Mouse (Mus musculus): ENCODE data around the gene Eef2kmt. TPM values are rescaled to one million over a fixed set of nuclear protein-coding genes. Genes with fewer than 3 reads are reported as not detected.
A peak's percentile ranks its signal among the peaks of the same experiment; 100 is the strongest.

The Eef2kmt gene
- polyA plus RNA-seq, 1 experiment: 6.3 TPM

DNA sequence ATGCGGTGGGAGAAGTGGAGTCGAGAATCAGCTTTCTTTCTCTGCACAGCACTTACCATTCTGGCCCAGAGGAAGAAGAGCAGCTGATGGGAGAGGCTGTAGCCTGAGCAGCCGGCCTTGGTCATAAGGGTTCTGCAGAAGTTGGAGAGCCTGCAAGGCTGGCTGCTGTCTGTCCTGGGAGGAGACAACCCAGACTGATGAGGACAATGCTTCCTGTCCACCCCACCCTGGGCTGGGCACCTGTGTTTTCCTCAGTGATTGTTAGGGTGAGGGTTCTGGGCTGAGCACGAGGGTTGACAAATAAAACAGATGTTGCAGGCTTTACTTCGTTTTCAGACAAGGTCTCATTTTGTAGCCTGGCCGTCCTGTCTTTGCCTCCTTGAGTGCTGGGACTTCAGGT lies 39.1 kb downstream of the Eef2kmt start:
- WGBS: 65% methylated on average over 6 of the region's 6 CpGs
- no peak for TF ChIP-seq CTCF (IDR thresholded peaks at IDR 0.05; ENCODE audit: control insufficient read depth, insufficient read depth, low read length)
- TF ChIP-seq POLR2A (IDR thresholded peaks at IDR 0.05; ENCODE audit: borderline replicate concordance, control insufficient read depth, low read depth, low read length): no peak
- H3K27ac ChIP-seq (ENCODE audit: control insufficient read depth, insufficient read depth, low read depth, low read length, poor library complexity): no peak overlapping the region
- H3K4me1 ChIP-seq (ENCODE audit: control insufficient read depth, insufficient read depth, low read length): no peaks in the 10 kb centered on the region
- no peak overlapping the region for H3K4me3 ChIP-seq (replicated peaks; ENCODE audit: control insufficient read depth, low read depth, low read length)

DNA sequence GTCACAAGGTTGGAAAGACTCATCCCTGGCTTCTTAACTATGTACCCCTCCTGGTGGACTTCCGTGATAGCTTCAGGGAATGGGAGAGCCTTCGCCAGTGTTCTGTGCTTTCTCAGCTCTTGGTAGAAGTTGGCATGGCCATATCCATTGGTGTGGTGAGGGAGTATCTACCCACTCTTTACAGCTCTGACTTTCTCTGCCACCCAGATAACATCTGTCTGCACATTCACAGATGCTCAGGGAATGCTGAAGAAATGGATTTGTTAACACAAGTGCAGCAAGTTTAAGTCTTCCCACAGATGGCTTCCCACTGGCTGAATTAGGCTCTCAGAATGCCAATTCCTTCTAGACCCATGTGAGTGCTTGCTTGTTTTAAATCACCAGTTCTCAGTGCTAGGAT lies 41.7 kb downstream of the Eef2kmt start:
- WGBS: 80% methylated on average over 2 of the region's 2 CpGs
- Histone ChIP-seq H3K27ac (ENCODE audit: control insufficient read depth, insufficient read depth, low read depth, low read length, poor library complexity) (no peak overlapping the region), H3K4me3 (replicated peaks; ENCODE audit: control insufficient read depth, low read depth, low read length) (no peak overlapping the region), H3K4me1 (ENCODE audit: control insufficient read depth, insufficient read depth, low read length) (peaks cover 3% of the 10 kb centered on the region; the same call in 1 of the 2 replicates)
- TF ChIP-seq POLR2A (IDR thresholded peaks at IDR 0.05; ENCODE audit: borderline replicate concordance, control insufficient read depth, low read depth, low read length) (no peak), CTCF (IDR thresholded peaks at IDR 0.05; ENCODE audit: control insufficient read depth, insufficient read depth, low read length) (no peak)

DNA sequence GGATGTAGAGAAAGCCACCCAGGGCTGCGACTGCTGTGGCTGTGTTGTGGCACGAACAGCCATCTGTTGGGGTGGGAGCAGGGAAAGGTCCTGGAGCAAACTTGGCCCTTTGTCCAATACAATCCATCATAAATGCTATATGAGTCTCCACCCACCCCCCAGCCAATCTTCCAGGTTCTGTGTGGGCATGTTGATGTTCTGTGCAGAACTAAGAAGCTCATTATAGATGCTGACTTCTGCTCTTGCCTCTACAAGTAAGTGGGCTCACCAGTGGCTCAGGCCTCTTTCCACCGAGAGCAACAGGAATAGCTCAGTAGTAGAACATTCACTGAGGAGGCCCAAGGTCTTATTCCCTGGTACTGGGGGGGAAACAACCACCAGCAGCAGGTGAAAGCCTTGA lies 43.6 kb downstream of the Eef2kmt start:
- 80% methylated on average over 3 of the region's 3 CpGs for WGBS
- Histone ChIP-seq H3K27ac (ENCODE audit: control insufficient read depth, insufficient read depth, low read depth, low read length, poor library complexity) (no peak overlapping the region), H3K4me1 (ENCODE audit: control insufficient read depth, insufficient read depth, low read length) (peaks cover 3% of the 10 kb centered on the region; the same call in 1 of the 2 replicates), H3K4me3 (replicated peaks; ENCODE audit: control insufficient read depth, low read depth, low read length) (no peak overlapping the region)
- TF ChIP-seq POLR2A (IDR thresholded peaks at IDR 0.05; ENCODE audit: borderline replicate concordance, control insufficient read depth, low read depth, low read length): no peak
- no peak for TF ChIP-seq CTCF (IDR thresholded peaks at IDR 0.05; ENCODE audit: control insufficient read depth, insufficient read depth, low read length)

DNA sequence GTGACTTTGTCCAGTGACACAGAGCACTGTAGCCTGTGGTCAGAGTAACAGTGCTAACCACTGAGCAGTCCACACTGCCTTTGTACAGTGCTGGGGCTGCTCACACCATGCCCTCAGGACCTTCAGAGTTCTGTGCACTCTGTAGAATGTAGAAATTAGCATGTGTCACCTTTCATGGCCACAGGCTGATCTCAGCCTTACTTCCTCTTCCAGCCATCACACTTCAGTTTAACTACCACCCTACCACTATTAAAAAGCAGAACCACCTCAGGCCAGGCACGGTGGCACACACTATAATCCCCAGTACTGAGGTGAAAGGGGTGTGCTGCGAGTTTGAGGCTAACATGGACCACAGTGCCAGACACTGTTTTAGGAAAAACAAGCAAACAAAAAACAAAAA lies 45.4 kb downstream of the Eef2kmt start:
- WGBS: 8% methylated on average over 2 of the region's 2 CpGs

DNA sequence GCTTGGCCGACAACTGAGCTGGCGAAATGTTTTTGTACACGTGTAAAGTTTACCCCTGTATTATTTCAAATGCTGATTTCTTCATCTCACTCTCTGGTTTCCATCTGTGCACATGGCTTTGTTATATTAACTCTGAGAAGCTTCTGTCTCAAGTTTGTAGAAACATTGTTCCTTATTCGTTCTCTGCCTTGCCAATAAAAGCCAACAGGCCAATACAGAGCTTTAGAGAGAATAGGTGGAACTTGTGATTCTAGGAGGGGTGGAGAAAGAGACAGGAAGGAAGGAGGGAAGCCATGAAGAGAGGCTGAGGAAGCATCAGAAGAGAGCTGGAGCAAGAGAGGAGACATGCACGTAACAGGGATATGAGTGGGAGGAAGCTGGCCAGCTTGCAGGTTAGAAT lies 49.7 kb downstream of the Eef2kmt start:
- TF ChIP-seq CTCF (IDR thresholded peaks at IDR 0.05; ENCODE audit: control insufficient read depth, insufficient read depth, low read length) (no peak), POLR2A (IDR thresholded peaks at IDR 0.05; ENCODE audit: borderline replicate concordance, control insufficient read depth, low read depth, low read length) (no peak)
- no peak overlapping the region for H3K27ac ChIP-seq (ENCODE audit: control insufficient read depth, insufficient read depth, low read depth, low read length, poor library complexity)
- H3K4me1 ChIP-seq (ENCODE audit: control insufficient read depth, insufficient read depth, low read length): peaks cover 4% of the 10 kb centered on the region; the same call in 1 of the 2 replicates
- WGBS: 64% methylated on average over 5 of the region's 5 CpGs
- no peak overlapping the region for H3K4me3 ChIP-seq (replicated peaks; ENCODE audit: control insufficient read depth, low read depth, low read length)

More for the DNA sequence above, 45.4 kb downstream of the Eef2kmt start:
- TF ChIP-seq POLR2A (IDR thresholded peaks at IDR 0.05; ENCODE audit: borderline replicate concordance, control insufficient read depth, low read depth, low read length) (no peak), CTCF (IDR thresholded peaks at IDR 0.05; ENCODE audit: control insufficient read depth, insufficient read depth, low read length) (no peak)
- Histone ChIP-seq H3K4me3 (replicated peaks; ENCODE audit: control insufficient read depth, low read depth, low read length) (no peak overlapping the region), H3K4me1 (ENCODE audit: control insufficient read depth, insufficient read depth, low read length) (peaks cover 3% of the 10 kb centered on the region; the same call in 1 of the 2 replicates), H3K27ac (ENCODE audit: control insufficient read depth, insufficient read depth, low read depth, low read length, poor library complexity) (no peak overlapping the region)

DNA sequence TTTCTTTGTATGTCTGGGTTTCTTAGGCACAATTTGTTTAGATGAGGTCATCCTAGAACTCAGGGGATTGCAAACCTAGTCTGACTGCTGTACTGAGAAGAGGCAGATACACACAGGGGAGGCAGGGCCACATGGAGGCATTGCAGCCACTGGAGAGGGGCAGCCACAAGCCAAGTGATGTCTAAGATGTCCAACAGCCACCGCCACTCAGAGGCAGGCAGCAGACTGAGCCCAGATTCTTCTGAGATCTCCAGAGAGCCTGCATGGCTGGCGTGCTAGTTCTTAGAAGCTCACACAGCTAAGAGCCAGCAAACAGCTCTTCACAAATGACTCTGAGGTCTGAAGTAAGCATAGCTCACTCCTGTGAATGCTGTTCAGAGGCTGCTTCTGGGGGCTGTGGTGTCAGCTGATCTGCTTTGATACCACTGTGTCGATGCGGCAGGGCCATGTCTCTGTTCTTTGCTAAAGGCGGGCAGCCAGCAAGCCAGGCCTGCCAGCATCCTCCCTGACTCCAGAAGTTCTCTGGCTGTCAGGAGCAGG lies 50.3 kb downstream of the Eef2kmt start:
- no peak for TF ChIP-seq CTCF (IDR thresholded peaks at IDR 0.05; ENCODE audit: control insufficient read depth, insufficient read depth, low read length)
- TF ChIP-seq POLR2A (IDR thresholded peaks at IDR 0.05; ENCODE audit: borderline replicate concordance, control insufficient read depth, low read depth, low read length): no peak
- peaks cover 4% of the 10 kb centered on the region; the same call in 1 of the 2 replicates for H3K4me1 ChIP-seq (ENCODE audit: control insufficient read depth, insufficient read depth, low read length)
- WGBS: 81% methylated on average over 5 of the region's 5 CpGs
- H3K4me3 ChIP-seq (replicated peaks; ENCODE audit: control insufficient read depth, low read depth, low read length): no peak overlapping the region
- H3K27ac ChIP-seq (ENCODE audit: control insufficient read depth, insufficient read depth, low read depth, low read length, poor library complexity): no peak overlapping the region

DNA sequence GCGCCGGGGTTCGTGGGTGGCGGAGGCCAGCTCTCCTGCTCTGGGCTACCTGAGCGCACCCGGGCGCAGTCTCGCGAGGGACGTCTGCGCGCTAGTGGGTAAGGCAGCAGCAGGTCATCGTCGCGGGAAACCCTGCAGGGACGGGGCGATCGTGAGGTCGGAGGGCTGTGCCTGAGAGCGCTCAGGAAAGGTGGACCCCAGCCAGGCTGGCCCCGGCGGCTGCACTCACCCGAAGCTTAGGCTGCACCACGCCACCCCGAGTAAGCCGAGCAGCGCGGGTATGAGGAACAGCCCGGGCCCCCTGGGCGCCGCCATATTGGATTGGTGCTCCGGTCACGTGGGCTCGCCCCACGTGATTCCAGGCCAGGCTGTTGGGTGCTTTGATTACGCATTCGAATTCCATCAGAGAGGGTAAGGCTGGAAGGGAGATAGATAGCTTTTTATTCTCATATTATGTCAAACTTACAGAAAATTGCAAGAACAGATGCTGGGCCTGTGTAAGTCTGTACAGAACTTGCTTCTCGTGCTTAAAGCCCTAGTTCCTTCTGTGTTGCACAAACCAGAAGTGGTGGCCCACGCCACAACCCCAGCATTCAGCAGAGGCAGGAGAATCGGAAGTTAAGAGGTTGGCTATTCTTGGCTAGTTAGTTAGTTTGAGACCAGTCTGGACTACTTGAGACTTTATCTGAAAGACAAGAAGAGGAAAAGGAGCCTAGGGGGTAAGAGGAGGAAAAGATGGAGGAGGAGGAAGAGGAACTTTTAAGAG lies 51.9 kb downstream of the Eef2kmt start, which contains the start of gene Nagpa:
Nagpa (minus strand) TSS at position 345 of the 766 bp plus-strand sequence.
- TF ChIP-seq POLR2A (IDR thresholded peaks at IDR 0.05; ENCODE audit: borderline replicate concordance, control insufficient read depth, low read depth, low read length) (peak; percentile 65; the same call in 1 of the 2 replicates), CTCF (IDR thresholded peaks at IDR 0.05; ENCODE audit: control insufficient read depth, insufficient read depth, low read length) (peak; percentile 5; the same call in 1 of the 2 replicates)
- H3K4me1 ChIP-seq (ENCODE audit: control insufficient read depth, insufficient read depth, low read length): peaks cover 1% of the 10 kb centered on the region; the same call in 1 of the 2 replicates
- WGBS: under 1% methylated on average over 40 of the region's 40 CpGs
- H3K27ac ChIP-seq (ENCODE audit: control insufficient read depth, insufficient read depth, low read depth, low read length, poor library complexity): peak within 1 kb of the TSS; percentile 85
- H3K4me3 ChIP-seq (replicated peaks; ENCODE audit: control insufficient read depth, low read depth, low read length): peak within 1 kb of the TSS; percentile 99

DNA sequence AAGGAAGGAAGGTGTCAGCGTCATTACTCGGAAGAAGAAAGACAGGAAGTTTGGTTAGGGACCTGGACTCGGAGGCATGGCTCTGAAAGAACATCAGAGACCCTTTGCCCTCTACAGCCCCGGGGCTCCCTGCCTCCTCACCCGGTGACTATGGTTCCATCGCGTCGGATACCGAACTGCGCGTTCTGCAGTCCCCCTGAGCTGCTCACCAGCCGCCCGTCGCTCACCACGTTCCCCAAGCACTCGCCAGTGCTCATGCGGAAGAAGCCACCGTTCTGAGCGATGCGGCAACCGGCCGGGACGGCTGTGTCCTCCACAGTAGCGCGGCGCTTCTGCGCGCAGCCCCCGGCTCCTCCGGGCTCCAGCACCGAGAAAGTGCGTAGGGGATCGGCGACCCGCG lies 52.6 kb downstream of the Eef2kmt start:
- under 1% methylated on average over 36 of the region's 36 CpGs for WGBS
- Histone ChIP-seq H3K4me1 (ENCODE audit: control insufficient read depth, insufficient read depth, low read length) (peaks cover 1% of the 10 kb centered on the region; the same call in 1 of the 2 replicates), H3K4me3 (replicated peaks; ENCODE audit: control insufficient read depth, low read depth, low read length) (peak overlapping the region; percentile 99), H3K27ac (ENCODE audit: control insufficient read depth, insufficient read depth, low read depth, low read length, poor library complexity) (peak overlapping the region; percentile 85)
- TF ChIP-seq POLR2A (IDR thresholded peaks at IDR 0.05; ENCODE audit: borderline replicate concordance, control insufficient read depth, low read depth, low read length): peak; percentile 31; the same call in 1 of the 2 replicates
- no peak for TF ChIP-seq CTCF (IDR thresholded peaks at IDR 0.05; ENCODE audit: control insufficient read depth, insufficient read depth, low read length)
